Mouse (Mus musculus): Measurements from ENCODE around the gene Atp7b. TPM values are rescaled to one million over a fixed set of nuclear protein-coding genes. Genes with fewer than 3 reads are reported as not detected.

Atp7b gene
- polyA plus RNA-seq, 1 experiment = 0.04 TPM

DNA sequence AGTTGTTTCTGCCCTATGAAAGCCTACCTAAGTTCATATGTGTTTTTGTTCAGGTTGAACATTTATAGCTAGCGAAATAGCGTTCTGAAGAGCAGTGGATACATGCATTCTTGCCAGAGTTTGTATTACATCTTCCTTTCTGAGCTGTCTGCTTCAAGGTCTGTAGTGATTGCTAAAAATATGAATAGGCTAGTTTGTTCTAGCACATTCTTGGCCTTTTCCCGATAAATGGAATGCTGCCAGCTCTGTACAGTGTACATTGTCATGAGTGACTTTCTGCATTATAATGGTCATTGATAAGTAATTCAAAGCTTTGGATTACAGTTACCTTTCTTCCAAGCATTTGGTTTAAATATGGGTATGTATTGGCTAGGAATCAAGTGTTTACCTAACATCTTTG is 1.0 kb upstream of the Atp7b start:
- Histone ChIP-seq H3K27me3 (ENCODE audit: control insufficient read depth, insufficient read depth, insufficient read length) (peaks cover 19% of the 10 kb centered on the region), H3K79me3 (ENCODE audit: low read depth) (peaks cover 19% of the 10 kb centered on the region), H3ac (ENCODE audit: control insufficient read depth, insufficient read length, low read depth) (peak overlapping the region; percentile 40), H3K4me3 (ENCODE audit: insufficient read depth, poor library complexity, severe bottlenecking) (peak overlapping the region; percentile 71), H3K79me2 (ENCODE audit: control insufficient read depth, insufficient read depth) (peaks cover 31% of the 10 kb centered on the region), H3K36me3 (ENCODE audit: control insufficient read depth, insufficient read depth) (peaks cover 39% of the 10 kb centered on the region)
- no peak for TF ChIP-seq USF1 (IDR thresholded peaks at IDR 0.05; ENCODE audit: low read depth)
- no peak for TF ChIP-seq FOSL1 (IDR thresholded peaks at IDR 0.05; ENCODE audit: insufficient read depth, low read length, poor library complexity, severe bottlenecking)
- no peak for TF ChIP-seq CEBPB (IDR thresholded peaks at IDR 0.05; ENCODE audit: low read depth)
- no peak for TF ChIP-seq MYOG (IDR thresholded peaks at IDR 0.05; ENCODE audit: control insufficient read depth, extremely low read depth, insufficient read length)
- no peak for TF ChIP-seq MYOD1 (IDR thresholded peaks at IDR 0.05; ENCODE audit: control insufficient read depth, insufficient read length, low read depth)
- TF ChIP-seq MAX (IDR thresholded peaks at IDR 0.05) = no peak
- no peak for TF ChIP-seq CTCF (IDR thresholded peaks at IDR 0.05; ENCODE audit: control insufficient read depth, insufficient read depth, insufficient read length)

DNA sequence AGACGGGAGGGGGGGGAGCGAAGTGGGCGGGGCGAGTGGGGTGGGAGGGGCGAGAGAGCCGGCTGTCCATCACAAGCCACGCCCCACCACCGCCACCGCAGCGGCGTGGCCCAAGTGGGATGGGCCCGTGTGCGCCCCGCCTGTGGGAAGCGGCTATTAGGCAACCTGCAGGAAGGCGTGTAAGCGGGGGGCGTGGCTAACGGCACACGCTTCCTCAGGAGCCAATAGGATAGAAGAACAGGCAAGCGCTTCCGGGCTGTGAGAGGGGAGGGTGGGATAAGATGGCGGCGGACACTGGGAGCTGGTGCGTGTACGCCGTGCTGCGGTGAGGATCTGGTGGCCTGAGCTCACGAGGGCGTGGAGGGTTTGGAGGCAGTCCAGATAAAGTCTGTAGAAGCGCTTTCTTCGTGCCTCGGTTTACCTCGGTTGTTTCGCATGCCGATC is 363 bp upstream of the Atp7b start, which contains the start of gene Alg11:
Gene Alg11 (plus strand): TSS at position 276 of the 444 bp plus-strand sequence.
- peaks cover 19% of the 10 kb centered on the region for H3K27me3 ChIP-seq (ENCODE audit: control insufficient read depth, insufficient read depth, insufficient read length)
- H3K79me3 ChIP-seq (ENCODE audit: low read depth) = peaks cover 17% of the 10 kb centered on the region
- peak within 1 kb of the TSS; percentile 71 for H3K4me3 ChIP-seq (ENCODE audit: insufficient read depth, poor library complexity, severe bottlenecking)
- no peak for TF ChIP-seq MYOG (IDR thresholded peaks at IDR 0.05; ENCODE audit: control insufficient read depth, extremely low read depth, insufficient read length)
- TF ChIP-seq CTCF (IDR thresholded peaks at IDR 0.05; ENCODE audit: control insufficient read depth, insufficient read depth, insufficient read length) = no peak
- no peak for TF ChIP-seq MYOD1 (IDR thresholded peaks at IDR 0.05; ENCODE audit: control insufficient read depth, insufficient read length, low read depth)
- TF ChIP-seq CEBPB (IDR thresholded peaks at IDR 0.05; ENCODE audit: low read depth) = peak; percentile 83
- TF ChIP-seq USF1 (IDR thresholded peaks at IDR 0.05; ENCODE audit: low read depth) = no peak
- peak; percentile 72 for TF ChIP-seq MAX (IDR thresholded peaks at IDR 0.05)
- H3ac ChIP-seq (ENCODE audit: control insufficient read depth, insufficient read length, low read depth) = peak within 1 kb of the TSS; percentile 69
- peaks cover 32% of the 10 kb centered on the region for H3K36me3 ChIP-seq (ENCODE audit: control insufficient read depth, insufficient read depth)
- peaks cover 31% of the 10 kb centered on the region for H3K79me2 ChIP-seq (ENCODE audit: control insufficient read depth, insufficient read depth)

DNA sequence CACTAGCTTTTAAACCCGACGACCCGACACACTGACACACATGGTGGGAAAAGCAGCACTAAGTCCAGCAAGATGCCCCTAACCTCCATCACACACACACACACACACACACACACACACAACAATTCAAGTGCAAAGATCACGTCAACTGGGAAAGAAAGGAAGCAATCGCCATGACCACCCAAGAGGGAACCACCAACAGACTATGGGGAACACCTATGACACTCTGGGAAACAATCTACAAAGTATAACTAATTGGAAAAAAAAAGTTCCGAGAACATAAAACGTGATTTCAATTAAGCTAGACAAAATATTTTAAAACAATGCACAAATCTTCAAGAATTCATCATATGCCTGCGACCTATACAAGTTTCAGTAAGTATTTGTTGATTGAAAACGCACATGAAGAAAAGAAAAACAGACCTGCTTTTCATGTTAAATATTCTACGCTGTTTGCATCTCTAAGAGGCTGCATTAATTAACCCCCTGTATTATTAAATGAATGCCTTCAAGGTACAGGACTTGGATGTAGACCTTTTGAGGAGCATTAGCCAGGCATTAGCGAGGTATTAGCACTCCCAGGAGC is 859 bp downstream of the Atp7b start:
- peaks cover 31% of the 10 kb centered on the region for H3K79me2 ChIP-seq (ENCODE audit: control insufficient read depth, insufficient read depth)
- TF ChIP-seq CEBPB (IDR thresholded peaks at IDR 0.05; ENCODE audit: low read depth) (no peak), MYOG (IDR thresholded peaks at IDR 0.05; ENCODE audit: control insufficient read depth, extremely low read depth, insufficient read length) (no peak), USF1 (IDR thresholded peaks at IDR 0.05; ENCODE audit: low read depth) (no peak), MYOD1 (IDR thresholded peaks at IDR 0.05; ENCODE audit: control insufficient read depth, insufficient read length, low read depth) (no peak), FOSL1 (IDR thresholded peaks at IDR 0.05; ENCODE audit: insufficient read depth, low read length, poor library complexity, severe bottlenecking) (no peak), CTCF (IDR thresholded peaks at IDR 0.05; ENCODE audit: control insufficient read depth, insufficient read depth, insufficient read length) (no peak), MAX (IDR thresholded peaks at IDR 0.05) (no peak)
- H3K27me3 ChIP-seq (ENCODE audit: control insufficient read depth, insufficient read depth, insufficient read length) = peaks cover 19% of the 10 kb centered on the region
- peaks cover 21% of the 10 kb centered on the region for H3K36me3 ChIP-seq (ENCODE audit: control insufficient read depth, insufficient read depth)
- H3K79me3 ChIP-seq (ENCODE audit: low read depth) = peaks cover 17% of the 10 kb centered on the region
- H3K4me3 ChIP-seq (ENCODE audit: insufficient read depth, poor library complexity, severe bottlenecking) = no peak overlapping the region
- no peak overlapping the region for H3ac ChIP-seq (ENCODE audit: control insufficient read depth, insufficient read length, low read depth)

DNA sequence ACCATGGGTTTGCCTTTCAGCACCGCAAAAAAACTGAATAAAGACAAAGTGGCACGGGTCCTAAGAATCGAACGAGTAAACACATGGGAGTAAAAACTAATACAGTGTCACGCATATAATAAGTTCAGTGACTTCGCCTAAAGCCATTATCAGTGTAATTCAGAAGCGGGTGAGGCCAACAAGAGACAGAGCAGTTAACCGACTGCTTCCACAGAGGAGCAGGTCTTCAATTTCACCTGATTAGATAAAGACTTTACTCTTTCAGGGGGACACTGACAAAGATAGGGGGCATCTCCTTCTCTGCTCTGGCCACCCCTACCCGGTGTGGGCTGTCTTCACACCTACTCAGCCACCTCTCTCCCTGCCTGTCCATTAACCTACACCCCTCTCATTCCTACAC is 1.7 kb downstream of the Atp7b start:
- no peak overlapping the region for H3ac ChIP-seq (ENCODE audit: control insufficient read depth, insufficient read length, low read depth)
- H3K4me3 ChIP-seq (ENCODE audit: insufficient read depth, poor library complexity, severe bottlenecking) = no peak overlapping the region
- TF ChIP-seq MAX (IDR thresholded peaks at IDR 0.05) (no peak), USF1 (IDR thresholded peaks at IDR 0.05; ENCODE audit: low read depth) (no peak), MYOG (IDR thresholded peaks at IDR 0.05; ENCODE audit: control insufficient read depth, extremely low read depth, insufficient read length) (no peak), MYOD1 (IDR thresholded peaks at IDR 0.05; ENCODE audit: control insufficient read depth, insufficient read length, low read depth) (no peak), CEBPB (IDR thresholded peaks at IDR 0.05; ENCODE audit: low read depth) (no peak), CTCF (IDR thresholded peaks at IDR 0.05; ENCODE audit: control insufficient read depth, insufficient read depth, insufficient read length) (no peak), FOSL1 (IDR thresholded peaks at IDR 0.05; ENCODE audit: insufficient read depth, low read length, poor library complexity, severe bottlenecking) (no peak)
- peaks cover 17% of the 10 kb centered on the region for H3K79me3 ChIP-seq (ENCODE audit: low read depth)
- H3K36me3 ChIP-seq (ENCODE audit: control insufficient read depth, insufficient read depth) = peaks cover 13% of the 10 kb centered on the region
- H3K27me3 ChIP-seq (ENCODE audit: control insufficient read depth, insufficient read depth, insufficient read length) = peaks cover 19% of the 10 kb centered on the region
- peaks cover 28% of the 10 kb centered on the region for H3K79me2 ChIP-seq (ENCODE audit: control insufficient read depth, insufficient read depth)

DNA sequence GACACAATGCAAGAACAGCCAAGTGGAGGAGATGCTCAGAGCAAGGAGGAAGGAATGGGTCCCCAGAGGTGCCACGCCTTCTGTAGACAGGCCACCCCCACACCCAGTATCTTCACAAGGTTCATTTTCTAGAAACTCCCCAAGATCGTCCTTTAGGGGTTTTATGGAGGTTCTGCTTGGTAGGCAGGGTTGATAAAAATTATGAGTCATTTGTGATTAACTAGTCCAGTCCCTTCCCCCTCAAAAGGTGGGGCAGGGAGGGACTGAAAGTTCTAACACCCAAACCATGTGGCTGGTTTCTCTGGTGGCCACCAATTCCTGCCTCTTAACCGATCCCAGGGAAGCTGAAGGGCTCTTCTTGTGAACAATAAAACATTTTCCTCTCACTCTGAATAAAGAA is 3.3 kb downstream of the Atp7b start:
- H3K36me3 ChIP-seq (ENCODE audit: control insufficient read depth, insufficient read depth) = no peaks in the 10 kb centered on the region
- no peak for TF ChIP-seq USF1 (IDR thresholded peaks at IDR 0.05; ENCODE audit: low read depth)
- TF ChIP-seq MYOD1 (IDR thresholded peaks at IDR 0.05; ENCODE audit: control insufficient read depth, insufficient read length, low read depth) = no peak
- TF ChIP-seq CEBPB (IDR thresholded peaks at IDR 0.05; ENCODE audit: low read depth) = no peak
- no peak for TF ChIP-seq MYOG (IDR thresholded peaks at IDR 0.05; ENCODE audit: control insufficient read depth, extremely low read depth, insufficient read length)
- TF ChIP-seq FOSL1 (IDR thresholded peaks at IDR 0.05; ENCODE audit: insufficient read depth, low read length, poor library complexity, severe bottlenecking) = no peak
- H3ac ChIP-seq (ENCODE audit: control insufficient read depth, insufficient read length, low read depth) = no peak overlapping the region
- H3K79me2 ChIP-seq (ENCODE audit: control insufficient read depth, insufficient read depth) = peaks cover 13% of the 10 kb centered on the region
- no peak overlapping the region for H3K4me3 ChIP-seq (ENCODE audit: insufficient read depth, poor library complexity, severe bottlenecking)
- H3K27me3 ChIP-seq (ENCODE audit: control insufficient read depth, insufficient read depth, insufficient read length) = peaks cover 19% of the 10 kb centered on the region
- H3K79me3 ChIP-seq (ENCODE audit: low read depth) = peaks cover 9% of the 10 kb centered on the region

Measured in C2C12 (cell line).